Mouse (Mus musculus) embryonic facial prominence, embryonic 14.5 days (tissue): Measurements from ENCODE around the gene Gm49388. TPM values are rescaled to one million over a fixed set of nuclear protein-coding genes. Genes with fewer than 3 reads are reported as not detected.
"Not testable (repeated sequence)": the region's sequence is repeated elsewhere in the genome, so short reads cannot be mapped to it uniquely, and the experiment has no call there.

ENCODE experiments used
- ATAC-seq: fragments of 200-750 bp; cut with Nextera tagmentation; 2 replicates; pipeline ENCODE4 v1.8.0; 2017; ENCODE audit warnings: low read depth, moderate number of reproducible peaks, moderate TSS enrichment
- DNase-seq: peaks from one replicate; pipeline ENCODE4 v3.0.0-alpha.2; 2015; ENCODE audit warnings: low spot score
- H3K27ac ChIP-seq: fragments of 300-500 bp; sonication (generic); replicated peaks from 2 replicates; pipeline ENCODE4 v1.5.1; 2014; ENCODE audit warnings: low read depth, mild to moderate bottlenecking, low read length, moderate library complexity
- H3K27me3 ChIP-seq: fragments of 300-500 bp; sonication (generic); replicated peaks from 2 replicates; pipeline ENCODE4 v1.6.1; 2014; ENCODE audit warnings: low read length; ENCODE audit not compliant: control insufficient read depth, insufficient read depth
- H3K36me3 ChIP-seq: fragments of 300-500 bp; sonication (generic); 2 replicates; pipeline ENCODE4 v1.6.1; 2014; ENCODE audit warnings: low read length, mixed read lengths; ENCODE audit not compliant: control insufficient read depth, insufficient read depth
- H3K4me1 ChIP-seq: fragments of 300-500 bp; sonication (generic); 2 replicates; pipeline ENCODE4 v1.6.1; 2014; ENCODE audit warnings: antibody characterized with exemption, low read length; ENCODE audit not compliant: control insufficient read depth, insufficient read depth
- H3K4me2 ChIP-seq: fragments of 300-500 bp; sonication (generic); 2 replicates; pipeline ENCODE4 v1.6.1; 2014; ENCODE audit warnings: low read depth, mild to moderate bottlenecking, low read length, moderate library complexity, mixed read lengths
- H3K4me3 ChIP-seq: fragments of 300-500 bp; sonication (generic); 2 replicates; pipeline ENCODE4 v1.5.1; 2014; ENCODE audit warnings: low read depth, mild to moderate bottlenecking, low read length
- H3K9ac ChIP-seq: fragments of 300-500 bp; sonication (generic); 2 replicates; pipeline ENCODE4 v1.6.1; 2014; ENCODE audit warnings: low read depth, mild to moderate bottlenecking, low read length, moderate library complexity, mixed read lengths
- H3K9me3 ChIP-seq: fragments of 300-500 bp; sonication (generic); 2 replicates; pipeline ENCODE4 v1.6.1; 2016; ENCODE audit warnings: low read length; ENCODE audit not compliant: control insufficient read depth
- WGBS: fragments of 180-500 bp; shearing (Covaris S2); extraction: QIAGEN DNeasy Blood & Tissue Kit; methylation state at CpG from one replicate; pipeline ENCODE4 v1.1.7; 2014; 5-methylcytosine and 5-hydroxymethylcytosine counted together
- polyA plus RNA-seq: library from polyadenylated mRNA; unstranded; fragments of >200 nt; fragmentation: Nextera tagmentation; extraction: Ambion mirVana; gene quantifications from 2 replicates; pipeline ENCODE4 v1.2.1, GENCODE M21; 2014

Gm49388 gene
- polyA plus RNA-seq, 1 experiment from 2014 or later: not detected

GRCm38 (mm10) chr7:127835550-127835949, 50.1 kb downstream of the Gm49388 start:
- WGBS: 74% methylated on average over 2 of the region's 2 CpGs
- Histone ChIP-seq H3K27ac (no peak overlapping the region), H3K4me2 (no peak overlapping the region), H3K9me3 (no peaks in the 10 kb centered on the region), H3K27me3 (no peaks in the 10 kb centered on the region), H3K4me1 (no peaks in the 10 kb centered on the region), H3K9ac (no peak overlapping the region), H3K4me3 (no peak overlapping the region), H3K36me3 (no peaks in the 10 kb centered on the region)
- DNase-seq (no peak), ATAC-seq (no peak)

GRCm38 (mm10) chr7:127837473-127837872, 52.1 kb downstream of the Gm49388 start:
- WGBS: 90% methylated on average over 5 of the region's 5 CpGs
- Histone ChIP-seq H3K27me3 (no peaks in the 10 kb centered on the region), H3K27ac (no peak overlapping the region), H3K4me1 (no peaks in the 10 kb centered on the region), H3K4me2 (no peak overlapping the region), H3K4me3 (no peak overlapping the region), H3K9ac (no peak overlapping the region), H3K36me3 (no peaks in the 10 kb centered on the region), H3K9me3 (no peaks in the 10 kb centered on the region)
- no peak for ATAC-seq
- DNase-seq: no peak

- H3K27me3 ChIP-seq, DNase-seq, H3K9ac ChIP-seq, H3K4me1 ChIP-seq, H3K9me3 ChIP-seq, ATAC-seq, H3K36me3 ChIP-seq, H3K4me3 ChIP-seq, H3K27ac ChIP-seq, H3K4me2 ChIP-seq: not testable (repeated sequence)
- WGBS: 80% methylated on average over 4 of the region's 4 CpGs
Measured at GRCm38 (mm10) chr7:127837878-127838277, 52.5 kb downstream of the Gm49388 start.

GRCm38 (mm10) chr7:127840031-127840430, 54.6 kb downstream of the Gm49388 start:
- 79% methylated on average over 2 of the region's 2 CpGs for WGBS
- H3K27me3 ChIP-seq, H3K27ac ChIP-seq, DNase-seq, H3K9ac ChIP-seq, H3K4me3 ChIP-seq, H3K4me1 ChIP-seq, H3K9me3 ChIP-seq, ATAC-seq: not testable (repeated sequence)
- Histone ChIP-seq H3K36me3 (peaks cover 13% of the 10 kb centered on the region), H3K4me2 (peak overlapping the region; percentile 95; the same call in 1 of the 2 replicates)

GRCm38 (mm10) chr7:127840886-127841285, 55.5 kb downstream of the Gm49388 start:
- peak overlapping the region; percentile 70 for H3K4me3 ChIP-seq
- H3K4me1 ChIP-seq: no peaks in the 10 kb centered on the region
- 5% methylated on average over 8 of the region's 15 CpGs for WGBS
- ATAC-seq: peak; percentile 13
- no peaks in the 10 kb centered on the region for H3K9me3 ChIP-seq
- peak; percentile 20 for DNase-seq
- H3K4me2 ChIP-seq: peak overlapping the region; percentile 95
- H3K27ac ChIP-seq: peak overlapping the region; percentile 96
- no peaks in the 10 kb centered on the region for H3K27me3 ChIP-seq
- peaks cover 14% of the 10 kb centered on the region for H3K36me3 ChIP-seq
- H3K9ac ChIP-seq: peak overlapping the region; percentile 67

- peak overlapping the region; percentile 96 for H3K27ac ChIP-seq
- ATAC-seq (peak; percentile 95), DNase-seq (peak; percentile 97)
- H3K36me3 ChIP-seq: peaks cover 20% of the 10 kb centered on the region
- peak overlapping the region; percentile 70 for H3K4me3 ChIP-seq
- H3K27me3 ChIP-seq: no peaks in the 10 kb centered on the region
- H3K4me1 ChIP-seq: no peaks in the 10 kb centered on the region
- peak overlapping the region; percentile 67 for H3K9ac ChIP-seq
- H3K4me2 ChIP-seq: peak overlapping the region; percentile 95
- no peaks in the 10 kb centered on the region for H3K9me3 ChIP-seq
- WGBS: 0% methylated on average over 25 of the region's 46 CpGs
Measured at GRCm38 (mm10) chr7:127841340-127842000, 56.1 kb downstream of the Gm49388 start.

- Histone ChIP-seq H3K4me1 (no peaks in the 10 kb centered on the region), H3K4me3 (peak overlapping the region; percentile 70), H3K9ac (peak overlapping the region; percentile 67), H3K27ac (peak overlapping the region; percentile 96), H3K4me2 (peak overlapping the region; percentile 95), H3K36me3 (peaks cover 26% of the 10 kb centered on the region), H3K9me3 (no peaks in the 10 kb centered on the region), H3K27me3 (no peaks in the 10 kb centered on the region)
- WGBS: 1% methylated on average over 40 of the region's 40 CpGs
- ATAC-seq: peak; percentile 65
- peak; percentile 89 for DNase-seq
Measured at GRCm38 (mm10) chr7:127842001-127842718, 56.8 kb downstream of the Gm49388 start.

- Histone ChIP-seq H3K4me3 (no peak overlapping the region), H3K4me2 (no peak overlapping the region), H3K36me3 (peaks cover 28% of the 10 kb centered on the region; the same call in 1 of the 2 replicates), H3K27ac (0 out of 2 replicates have a peak overlapping the region, but pooled peaks have one; percentile 21), H3K27me3 (no peaks in the 10 kb centered on the region), H3K4me1 (no peaks in the 10 kb centered on the region), H3K9ac (no peak overlapping the region), H3K9me3 (no peaks in the 10 kb centered on the region)
- peak; percentile 33; the same call in 1 of the 2 replicates for ATAC-seq
- peak; percentile 25 for DNase-seq
- WGBS: 77% methylated on average over 6 of the region's 6 CpGs
Measured at GRCm38 (mm10) chr7:127849973-127850875, 64.8 kb downstream of the Gm49388 start.
